Mouse (Mus musculus) heart, embryonic 11.5 days (tissue): ENCODE results near the gene Rapgef4. TPM values are rescaled to one million over a fixed set of nuclear protein-coding genes. Genes with fewer than 3 reads are reported as not detected.

ENCODE experiments used
- ATAC-seq: fragments of 200-750 bp; cut with Nextera tagmentation; replicated peaks from 2 replicates; pipeline ENCODE4 v1.8.0; 2017; ENCODE audit warnings: moderate library complexity; ENCODE audit not compliant: insufficient number of reproducible peaks, low FRiP score, low TSS enrichment
- H3K27ac ChIP-seq: fragments of 300-500 bp; sonication (generic); 2 replicates; pipeline ENCODE4 v1.5.1; 2014; ENCODE audit warnings: mild to moderate bottlenecking, low read depth, low read length
- H3K27me3 ChIP-seq: fragments of 300-500 bp; sonication (generic); 2 replicates; pipeline ENCODE4 v1.6.1; 2014; ENCODE audit warnings: mild to moderate bottlenecking, low read length, mixed read lengths; ENCODE audit not compliant: control insufficient read depth, insufficient read depth
- H3K36me3 ChIP-seq: fragments of 300-500 bp; sonication (generic); 2 replicates; pipeline ENCODE4 v1.6.1; 2014; ENCODE audit warnings: mild to moderate bottlenecking, low read length, moderate library complexity, mixed read lengths; ENCODE audit not compliant: control insufficient read depth, insufficient read depth
- H3K4me1 ChIP-seq: fragments of 300-500 bp; sonication (generic); 2 replicates; pipeline ENCODE4 v1.6.1; 2014; ENCODE audit warnings: low read length; ENCODE audit not compliant: control insufficient read depth, insufficient read depth
- H3K4me2 ChIP-seq: fragments of 300-500 bp; sonication (generic); 2 replicates; pipeline ENCODE4 v1.6.1; 2014; ENCODE audit warnings: mild to moderate bottlenecking, moderate library complexity
- H3K4me3 ChIP-seq: fragments of 300-500 bp; sonication (generic); 2 replicates; pipeline ENCODE4 v1.5.1; 2014; ENCODE audit warnings: low read depth, low read length
- H3K9ac ChIP-seq: fragments of 300-500 bp; sonication (generic); 2 replicates; pipeline ENCODE4 v1.6.1; 2014; ENCODE audit warnings: mild to moderate bottlenecking, low read depth, low read length, moderate library complexity
- H3K9me3 ChIP-seq: fragments of 300-500 bp; sonication (generic); replicated peaks from 2 replicates; pipeline ENCODE4 v1.6.1; 2016; ENCODE audit warnings: low read length; ENCODE audit not compliant: control insufficient read depth
- WGBS: fragments of 180-500 bp; shearing (Covaris S2); extraction: QIAGEN DNeasy Blood & Tissue Kit; methylation state at CpG from one replicate; pipeline ENCODE4 v1.1.7; 2014; ENCODE audit not compliant: insufficient replicate concordance; 5-methylcytosine and 5-hydroxymethylcytosine counted together
- polyA plus RNA-seq: library from polyadenylated mRNA; unstranded; fragments of >200 nt; fragmentation: Nextera tagmentation; extraction: Ambion mirVana; gene quantifications from 2 replicates; pipeline ENCODE4 v1.2.1, GENCODE M21; 2014

Rapgef4 gene
- polyA plus RNA-seq, 1 experiment from 2014 or later: 4.0 TPM

DNA sequence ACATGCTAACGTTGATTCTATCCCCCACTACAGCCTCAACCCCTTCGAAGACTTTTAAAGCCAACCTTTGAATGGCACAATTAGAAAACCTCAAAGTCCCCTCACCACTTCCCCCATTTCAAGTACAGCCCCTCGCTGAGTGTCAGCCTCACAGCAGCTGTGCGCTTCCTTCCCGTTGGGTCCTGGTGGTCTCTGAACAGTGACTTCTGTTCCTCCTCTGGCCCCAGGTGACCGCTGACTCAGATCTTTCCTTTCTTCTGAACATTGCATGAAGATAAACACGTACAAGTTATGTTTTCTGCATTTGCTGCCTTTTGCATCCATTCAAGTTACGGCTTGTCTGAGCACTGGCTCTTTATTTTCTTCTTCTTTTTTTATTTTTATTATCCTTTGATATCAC is 98.1 kb downstream of the Rapgef4 start:
- no peak overlapping the region for H3K27ac ChIP-seq
- H3K27me3 ChIP-seq: no peaks in the 10 kb centered on the region
- no peaks in the 10 kb centered on the region for H3K9me3 ChIP-seq
- H3K4me2 ChIP-seq: no peak overlapping the region
- H3K36me3 ChIP-seq: no peaks in the 10 kb centered on the region
- H3K9ac ChIP-seq: no peak overlapping the region
- no peak for ATAC-seq
- H3K4me3 ChIP-seq: no peak overlapping the region
- 76% methylated on average over 8 of the region's 8 CpGs for WGBS
- H3K4me1 ChIP-seq: 0 out of 2 replicates have a peak, but pooled peaks cover 4% of the 10 kb centered on the region

GRCm38 (mm10) chr2:72082846-72083245 is 101.8 kb downstream of the Rapgef4 start:
- Histone ChIP-seq H3K9me3 (no peaks in the 10 kb centered on the region), H3K4me3 (no peak overlapping the region), H3K36me3 (no peaks in the 10 kb centered on the region), H3K9ac (no peak overlapping the region), H3K27ac (no peak overlapping the region), H3K4me2 (no peak overlapping the region), H3K27me3 (no peaks in the 10 kb centered on the region), H3K4me1 (0 out of 2 replicates have a peak, but pooled peaks cover 8% of the 10 kb centered on the region)
- no peak for ATAC-seq
- WGBS: 79% methylated on average over 4 of the region's 4 CpGs

- H3K9me3 ChIP-seq: no peaks in the 10 kb centered on the region
- H3K4me1 ChIP-seq: peaks cover 7% of the 10 kb centered on the region
- H3K27me3 ChIP-seq: no peaks in the 10 kb centered on the region
- H3K4me2 ChIP-seq: no peak overlapping the region
- no peak overlapping the region for H3K4me3 ChIP-seq
- ATAC-seq: no peak
- 71% methylated on average over 11 of the region's 11 CpGs for WGBS
- H3K27ac ChIP-seq: no peak overlapping the region
- no peak overlapping the region for H3K9ac ChIP-seq
- H3K36me3 ChIP-seq: no peaks in the 10 kb centered on the region
Observed at GRCm38 (mm10) chr2:72088886-72089285, 107.8 kb downstream of the Rapgef4 start.

GRCm38 (mm10) chr2:72090061-72090460 is 109.0 kb downstream of the Rapgef4 start:
- Histone ChIP-seq H3K27me3 (no peaks in the 10 kb centered on the region), H3K4me1 (peaks cover 7% of the 10 kb centered on the region), H3K4me2 (no peak overlapping the region), H3K36me3 (no peaks in the 10 kb centered on the region), H3K4me3 (no peak overlapping the region), H3K9ac (no peak overlapping the region), H3K27ac (no peak overlapping the region), H3K9me3 (no peaks in the 10 kb centered on the region)
- ATAC-seq: no peak
- WGBS: 72% methylated on average over 2 of the region's 2 CpGs

DNA sequence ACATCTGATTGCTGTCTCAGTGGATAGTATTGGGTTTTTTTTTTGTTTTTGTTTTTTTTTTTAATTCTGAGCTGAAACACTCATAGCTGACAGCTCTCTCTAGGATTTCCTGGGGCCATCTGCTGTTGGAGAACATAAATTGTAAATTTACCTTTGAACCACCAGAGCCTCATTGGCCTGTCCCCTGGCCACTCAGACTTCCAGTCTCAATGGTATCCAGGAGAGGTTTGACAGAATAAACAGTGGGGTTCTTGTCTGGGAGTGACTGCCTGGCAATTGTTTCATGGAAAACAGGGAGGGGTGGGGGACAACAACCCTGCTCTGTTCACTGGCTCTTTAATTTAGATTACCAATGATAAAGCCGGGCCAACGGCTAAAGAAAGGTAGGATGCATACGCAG is 111.0 kb downstream of the Rapgef4 start:
- Histone ChIP-seq H3K4me1 (peaks cover 7% of the 10 kb centered on the region), H3K4me3 (no peak overlapping the region), H3K36me3 (no peaks in the 10 kb centered on the region), H3K4me2 (no peak overlapping the region), H3K9me3 (no peaks in the 10 kb centered on the region), H3K27me3 (no peaks in the 10 kb centered on the region), H3K27ac (no peak overlapping the region), H3K9ac (no peak overlapping the region)
- no peak for ATAC-seq
- 42% methylated on average over 3 of the region's 3 CpGs for WGBS

DNA sequence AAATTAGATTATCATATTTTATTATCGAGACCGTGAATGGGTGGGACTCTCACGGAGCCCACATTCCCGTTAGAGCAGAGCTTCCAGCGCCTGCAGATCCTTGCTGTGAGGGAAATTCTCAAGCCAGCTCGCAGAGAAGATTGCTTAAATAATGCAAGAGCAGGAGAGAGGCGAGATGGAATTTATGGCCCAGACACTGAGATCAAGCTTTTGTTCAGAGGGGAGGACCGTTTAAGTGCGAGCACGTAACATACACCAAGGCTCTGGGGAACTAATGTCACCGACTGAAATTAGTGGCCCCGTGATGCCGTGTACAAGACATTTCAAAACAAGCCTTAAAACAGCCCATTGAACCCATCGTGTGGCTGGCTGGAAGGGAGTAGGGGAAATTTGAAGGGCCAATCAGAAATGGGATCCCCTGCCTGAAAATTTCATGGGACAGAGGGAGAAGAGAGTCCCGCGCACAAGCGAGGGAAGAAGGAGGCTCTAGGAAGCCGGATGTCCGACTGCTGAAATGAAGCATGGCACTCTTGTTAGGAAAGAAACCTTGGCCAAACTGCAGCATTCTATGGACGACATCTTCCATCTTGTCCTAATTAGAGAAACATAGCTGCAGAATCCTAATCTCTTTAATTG is 112.5 kb downstream of the Rapgef4 start:
- Histone ChIP-seq H3K4me3 (no peak overlapping the region), H3K9me3 (no peaks in the 10 kb centered on the region), H3K27ac (no peak overlapping the region), H3K4me2 (no peak overlapping the region), H3K9ac (no peak overlapping the region), H3K4me1 (peaks cover 3% of the 10 kb centered on the region), H3K27me3 (no peaks in the 10 kb centered on the region), H3K36me3 (no peaks in the 10 kb centered on the region)
- 84% methylated on average over 20 of the region's 20 CpGs for WGBS
- ATAC-seq: no peak

- H3K4me1 ChIP-seq: no peaks in the 10 kb centered on the region; the same call in 1 of the 2 replicates
- no peak overlapping the region for H3K4me2 ChIP-seq
- no peak for ATAC-seq
- H3K9ac ChIP-seq: no peak overlapping the region
- H3K4me3 ChIP-seq: no peak overlapping the region
- H3K9me3 ChIP-seq: no peaks in the 10 kb centered on the region
- no peaks in the 10 kb centered on the region for H3K36me3 ChIP-seq
- 91% methylated on average over 8 of the region's 8 CpGs for WGBS
- no peaks in the 10 kb centered on the region for H3K27me3 ChIP-seq
- no peak overlapping the region for H3K27ac ChIP-seq
Observed at GRCm38 (mm10) chr2:72094038-72094437, 113.0 kb downstream of the Rapgef4 start.

DNA sequence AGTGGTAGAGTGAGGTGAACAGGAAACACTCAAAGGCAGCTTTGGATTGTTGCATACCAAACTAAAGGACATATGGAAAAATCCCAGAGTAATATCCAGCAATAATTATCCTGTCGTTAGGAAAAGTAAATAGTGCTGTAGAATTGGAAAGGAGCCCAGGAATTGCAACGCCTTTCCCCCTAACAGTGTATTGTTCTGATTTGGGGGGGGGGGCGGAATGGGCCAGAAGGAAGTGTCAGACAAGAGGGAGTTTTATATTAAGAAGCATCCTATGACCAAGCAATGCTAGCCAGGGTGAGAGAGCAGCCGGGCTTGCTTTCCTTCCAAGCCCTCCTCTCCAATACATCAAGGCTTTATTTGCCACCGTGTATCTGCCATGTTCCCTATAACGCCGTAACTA is 113.4 kb downstream of the Rapgef4 start:
- no peak overlapping the region for H3K4me3 ChIP-seq
- no peaks in the 10 kb centered on the region for H3K9me3 ChIP-seq
- no peaks in the 10 kb centered on the region for H3K36me3 ChIP-seq
- no peak for ATAC-seq
- no peak overlapping the region for H3K9ac ChIP-seq
- H3K4me2 ChIP-seq: no peak overlapping the region
- no peak overlapping the region for H3K27ac ChIP-seq
- H3K4me1 ChIP-seq: no peaks in the 10 kb centered on the region; the same call in 1 of the 2 replicates
- 83% methylated on average over 7 of the region's 7 CpGs for WGBS
- no peaks in the 10 kb centered on the region for H3K27me3 ChIP-seq

GRCm38 (mm10) chr2:72095002-72095401 is 114.0 kb downstream of the Rapgef4 start:
- H3K36me3 ChIP-seq: no peaks in the 10 kb centered on the region
- H3K4me1 ChIP-seq: no peaks in the 10 kb centered on the region; the same call in 1 of the 2 replicates
- no peak overlapping the region for H3K27ac ChIP-seq
- H3K9ac ChIP-seq: no peak overlapping the region
- H3K27me3 ChIP-seq: no peaks in the 10 kb centered on the region
- no peak overlapping the region for H3K4me3 ChIP-seq
- H3K9me3 ChIP-seq: no peaks in the 10 kb centered on the region
- ATAC-seq: no peak
- WGBS: 47% methylated on average over 6 of the region's 6 CpGs
- no peak overlapping the region for H3K4me2 ChIP-seq
